Mouse (Mus musculus): ENCODE data around the gene Dnlz. TPM values are rescaled to one million over a fixed set of nuclear protein-coding genes. Genes with fewer than 3 reads are reported as not detected.

Dnlz gene
- total RNA-seq, 2 experiments from 2014 or later = 27.7 to 29.4 TPM

DNA sequence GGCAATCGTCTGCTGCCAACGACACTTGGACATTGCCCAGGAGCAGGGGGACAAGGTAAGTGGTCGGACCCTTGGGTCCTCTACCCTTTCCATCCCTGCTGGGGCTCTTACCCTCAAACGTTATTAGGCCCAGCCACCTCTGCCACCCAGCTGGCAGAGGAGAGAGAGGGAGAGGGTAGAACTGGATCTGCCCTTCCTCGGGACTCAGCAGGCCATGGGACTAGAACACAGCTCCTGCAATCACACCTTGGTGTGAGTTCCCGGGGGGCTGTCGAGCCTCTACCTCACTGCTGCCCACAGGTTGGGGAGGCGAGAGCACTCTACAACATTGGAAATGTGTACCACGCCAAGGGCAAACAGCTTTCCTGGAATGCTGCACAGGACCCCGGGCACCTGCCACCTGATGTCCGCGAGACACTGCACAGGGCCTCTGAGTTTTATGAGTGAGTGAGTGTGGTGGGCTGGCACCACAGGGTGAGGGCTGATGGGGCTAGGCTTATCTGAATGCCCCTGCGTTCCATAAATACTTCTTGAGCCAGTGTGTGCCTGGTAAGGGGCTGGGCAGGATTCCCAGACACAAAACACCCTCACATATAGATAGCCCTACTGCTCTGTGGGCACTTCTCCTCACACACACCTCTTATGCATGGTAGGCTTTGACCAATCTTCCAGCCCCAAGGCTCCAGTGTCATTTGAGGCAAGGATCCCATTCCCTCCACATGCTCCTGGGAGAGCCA is 28.2 kb downstream of the Dnlz start:
- no peak for DNase-seq (ENCODE audit: low spot score in 2 of 2)

- DNase-seq (ENCODE audit: low spot score in 2 of 2) = no peak
These were observed 31.4 kb downstream of the Dnlz start for GRCm38 (mm10) chr2:26320245-26321185.

GRCm38 (mm10) chr2:26319519-26320244 is 32.2 kb downstream of the Dnlz start:
- no peak for DNase-seq (ENCODE audit: low spot score in 2 of 2)

- DNase-seq (ENCODE audit: low spot score in 2 of 2) = no peak
These were observed 32.8 kb downstream of the Dnlz start for GRCm38 (mm10) chr2:26319109-26319508.

GRCm38 (mm10) chr2:26317991-26318672 is 33.8 kb downstream of the Dnlz start:
- DNase-seq (ENCODE audit: low spot score in 2 of 2) = no peak

GRCm38 (mm10) chr2:26317371-26317770 is 34.5 kb downstream of the Dnlz start:
- no peak for DNase-seq (ENCODE audit: low spot score in 2 of 2)

DNA sequence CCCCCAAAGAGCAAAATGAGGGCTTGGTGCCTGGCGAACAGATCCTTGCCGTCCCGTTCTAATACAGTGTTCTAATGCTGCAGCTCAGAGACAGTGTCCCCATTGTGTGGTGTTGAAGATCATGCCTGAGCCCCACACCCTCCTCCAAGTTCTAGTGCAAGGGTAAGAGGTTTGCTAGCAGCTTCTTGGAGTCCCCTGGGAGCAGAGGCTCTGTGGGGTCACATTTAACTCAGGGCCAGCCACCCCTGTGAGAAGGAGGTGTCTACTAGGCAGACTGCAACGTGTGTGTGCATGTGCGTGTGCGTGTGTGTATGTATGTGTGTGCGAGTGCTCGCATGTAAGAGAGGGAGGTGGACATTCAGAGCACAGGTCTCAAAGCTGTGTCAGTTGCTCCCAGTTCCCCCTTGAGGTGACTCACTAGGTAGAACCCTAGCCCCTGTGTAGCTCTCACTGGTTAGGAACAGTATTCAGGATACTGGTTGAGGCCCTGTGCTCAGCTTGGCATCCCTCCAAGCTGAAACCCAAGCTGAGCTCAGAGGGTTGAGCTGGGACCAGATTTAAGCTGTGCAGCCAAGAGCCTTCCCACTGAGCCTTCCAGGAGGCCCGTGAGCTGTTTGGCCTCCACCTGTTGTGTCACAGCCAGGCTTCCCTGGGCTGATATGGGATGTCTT is 35.2 kb downstream of the Dnlz start:
- no peak for DNase-seq (ENCODE audit: low spot score in 2 of 2)

- peak; percentile 24 to 55 for DNase-seq (ENCODE audit: low spot score in 2 of 2)
These were observed 36.0 kb downstream of the Dnlz start for GRCm38 (mm10) chr2:26315925-26316311.

DNA sequence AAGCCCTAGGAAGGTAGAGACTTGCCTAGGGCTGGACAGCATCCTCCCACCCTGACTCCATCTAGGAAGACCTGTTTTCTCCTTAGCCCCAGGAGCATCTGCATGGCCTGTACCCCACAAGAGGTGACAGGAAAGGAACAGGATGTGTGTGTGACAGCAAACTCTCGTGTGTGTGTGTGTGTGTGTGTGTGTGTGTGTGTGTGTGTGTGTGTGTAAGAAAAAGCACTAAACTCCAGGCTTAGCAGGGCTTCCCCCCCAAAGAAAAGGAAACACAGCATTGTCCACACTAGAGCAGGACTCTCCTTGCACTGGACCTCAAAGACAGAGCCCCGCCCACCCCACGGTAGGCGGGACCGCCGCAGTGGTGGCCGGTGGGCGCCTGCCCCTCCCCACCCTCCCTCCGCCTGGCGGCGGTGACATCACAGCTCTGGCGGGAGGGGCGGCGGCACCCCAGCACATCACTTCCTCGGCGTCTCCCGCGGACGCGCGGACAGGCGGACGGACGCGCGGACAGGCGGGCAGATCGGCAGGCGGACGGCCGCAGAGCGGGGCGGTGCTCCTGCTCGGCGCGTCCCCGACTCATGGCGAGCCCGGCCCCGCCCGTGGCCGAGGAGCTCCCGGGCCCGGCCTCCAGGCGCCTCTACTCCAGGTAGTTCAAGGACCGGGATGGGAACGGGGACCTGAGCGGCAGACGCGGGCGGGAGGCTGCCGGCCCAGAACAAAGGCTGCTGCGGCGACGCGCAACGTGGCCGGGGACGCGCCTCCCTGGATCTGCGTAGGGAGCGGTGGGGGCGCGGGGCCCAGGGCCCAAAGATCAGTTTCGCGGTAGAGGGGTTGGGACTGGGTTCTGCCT is 36.6 kb downstream of the Dnlz start, which contains the start of gene Gpsm1:
TSS of gene Gpsm1 (plus strand) at position 444 of the 853 bp plus-strand sequence.
- peak; percentile 63 to 81 for DNase-seq (ENCODE audit: low spot score in 2 of 2)

GRCm38 (mm10) chr2:26314281-26315071 is 37.4 kb downstream of the Dnlz start:
- no peak for DNase-seq (ENCODE audit: low spot score in 2 of 2)

DNA sequence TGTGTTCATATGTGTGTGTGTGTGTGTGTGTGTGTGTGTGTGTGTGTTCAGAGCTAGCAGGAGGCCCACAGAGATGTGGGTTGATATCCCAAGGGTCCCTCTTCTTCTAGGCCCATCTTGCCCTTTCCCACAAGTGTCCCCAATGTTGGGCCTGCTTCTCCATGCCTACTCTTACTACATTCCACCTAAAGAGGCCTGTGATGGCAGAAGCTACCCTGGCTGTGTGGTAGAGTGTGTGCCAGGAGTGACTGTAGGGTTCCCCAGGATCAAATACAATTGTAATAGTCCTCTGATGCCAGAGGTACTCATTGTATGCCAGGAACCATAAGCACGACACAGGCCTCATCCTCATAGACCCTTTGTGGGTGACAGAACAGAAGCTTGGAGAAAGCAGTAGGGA is 38.5 kb downstream of the Dnlz start:
- no peak for DNase-seq (ENCODE audit: low spot score in 2 of 2)

DNA sequence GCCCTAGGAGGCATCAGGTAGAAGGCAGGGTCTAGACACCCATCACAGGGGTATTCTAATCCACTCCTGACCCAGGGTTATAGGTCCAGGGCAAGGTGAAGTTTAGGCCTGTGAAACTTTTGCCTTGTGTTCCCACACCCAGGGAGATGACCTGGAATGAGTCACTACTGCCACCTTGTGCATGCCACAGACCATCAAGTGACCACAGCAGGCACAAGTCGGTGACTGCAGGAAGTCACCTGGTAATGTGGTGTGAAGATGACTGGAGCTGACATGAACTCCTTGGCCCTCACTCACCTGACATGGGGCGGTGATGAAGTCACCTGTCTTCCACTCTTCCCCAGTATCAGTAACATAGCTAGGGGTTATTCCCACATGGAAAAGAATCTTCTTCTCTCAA is 39.1 kb downstream of the Dnlz start:
- DNase-seq (ENCODE audit: low spot score in 2 of 2) = no peak

- DNase-seq (ENCODE audit: low spot score in 2 of 2) = no peak
These were observed 40.0 kb downstream of the Dnlz start for GRCm38 (mm10) chr2:26311936-26312335.

- DNase-seq (ENCODE audit: low spot score in 2 of 2) = no peak
These were observed 42.2 kb downstream of the Dnlz start for GRCm38 (mm10) chr2:26309739-26310138.

DNA sequence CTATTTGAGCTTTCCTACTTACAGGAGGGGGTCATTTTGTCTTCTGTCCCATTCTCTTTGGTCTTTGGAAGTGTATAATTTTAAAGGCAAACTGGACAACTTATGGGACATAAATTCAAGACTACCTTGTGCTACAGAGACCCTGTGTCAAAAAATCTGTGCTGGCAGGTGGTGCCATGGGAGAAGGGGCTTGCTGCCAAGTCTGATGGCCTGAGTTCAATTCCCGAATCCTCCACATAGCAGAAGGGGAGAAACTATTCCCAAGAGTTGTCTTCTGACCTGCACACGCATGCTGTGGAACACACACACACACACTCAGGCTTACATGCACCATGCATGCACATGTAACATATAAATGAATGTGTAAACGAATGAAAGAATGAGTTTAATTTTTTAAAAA is 45.2 kb downstream of the Dnlz start:
- DNase-seq (ENCODE audit: low spot score in 2 of 2) = no peak

DNA sequence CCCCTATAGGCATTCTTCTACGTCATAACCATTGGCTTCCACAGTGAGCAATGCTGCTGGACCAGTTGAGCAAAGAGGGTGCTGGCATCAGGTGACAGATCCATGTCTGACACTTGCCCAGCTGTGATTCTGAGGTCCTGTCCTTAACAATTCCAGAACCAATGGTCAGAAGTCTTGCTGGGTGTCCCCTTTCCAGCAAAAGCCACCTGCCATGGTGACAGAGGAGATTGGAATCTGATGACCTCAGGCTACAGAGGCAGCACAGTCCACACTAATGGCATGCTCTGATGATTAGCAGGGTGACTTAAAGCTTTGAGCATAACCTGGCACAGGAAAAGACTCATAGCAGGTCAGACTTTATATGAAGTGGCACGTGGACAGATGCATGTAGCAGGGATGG is 46.4 kb downstream of the Dnlz start:
- DNase-seq (ENCODE audit: low spot score in 2 of 2) = no peak

- no peak for DNase-seq (ENCODE audit: low spot score in 2 of 2)
These were observed 47.2 kb downstream of the Dnlz start for GRCm38 (mm10) chr2:26304711-26305110.

DNA sequence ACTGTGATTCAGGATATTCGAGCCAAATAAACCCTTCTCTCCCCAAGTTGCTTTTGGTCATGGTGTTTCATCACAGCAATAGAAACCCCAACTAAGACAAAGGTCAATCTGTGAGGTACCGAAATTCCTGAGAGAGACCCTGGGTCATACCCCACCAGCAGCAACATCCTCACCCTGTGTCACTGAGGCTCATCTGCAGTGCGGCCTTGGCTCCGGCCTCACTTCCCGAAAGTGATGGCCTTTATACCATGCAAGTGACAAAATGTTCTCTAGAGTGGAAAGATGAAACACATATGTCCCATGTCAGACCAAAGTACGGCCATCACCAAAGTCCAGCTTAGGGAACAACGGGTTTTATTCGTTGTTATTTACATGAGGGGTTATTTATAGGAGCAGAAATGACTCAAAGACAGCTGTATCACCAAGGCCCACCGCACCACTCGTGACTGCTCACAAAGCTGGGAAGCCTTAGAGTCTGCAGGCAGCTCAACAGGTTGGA is 49.9 kb downstream of the Dnlz start:
- DNase-seq (ENCODE audit: low spot score in 2 of 2) = no peak
